Mouse (Mus musculus): Measurements from ENCODE around the gene Olfr884.

Olfr884 gene

GRCm38 (mm10) chr9:38046255-38046654 is at the start of gene Olfr884:
Olfr884 (plus strand) TSS chr9:38046555.
- DNase-seq (ENCODE audit: low spot score), result no peak

- DNase-seq (ENCODE audit: low spot score), result no peak
These were observed 47.7 kb upstream of the Olfr884 start for GRCm38 (mm10) chr9:37998581-37999204.

GRCm38 (mm10) chr9:38000021-38000420 is 46.3 kb upstream of the Olfr884 start:
- DNase-seq (ENCODE audit: low spot score), result no peak

GRCm38 (mm10) chr9:38025508-38025907 is 20.8 kb upstream of the Olfr884 start, which contains the start of gene Olfr883:
Olfr883 (plus strand) TSS chr9:38025808.
- DNase-seq (ENCODE audit: low spot score), result no peak

- DNase-seq (ENCODE audit: low spot score), result no peak
These were observed 14.7 kb downstream of the Olfr884 start, which contains the start of gene Olfr885 for GRCm38 (mm10) chr9:38061022-38061421. Olfr885 (plus strand) TSS chr9:38061322.

GRCm38 (mm10) chr9:38083772-38084171 is 37.4 kb downstream of the Olfr884 start, which contains the start of gene Olfr887:
Olfr887 (plus strand) TSS chr9:38084072.
- DNase-seq (ENCODE audit: low spot score), result no peak
